Mouse (Mus musculus) thymus, postnatal 0 days (tissue): ENCODE results near the gene Aspscr1. TPM values are rescaled to one million over a fixed set of nuclear protein-coding genes. Genes with fewer than 3 reads are reported as not detected.

ENCODE experiments used
- DNase-seq: peaks from one replicate; pipeline ENCODE4 v3.0.0-alpha.2; 2015; ENCODE audit warnings: low spot score
- polyA plus RNA-seq: library from polyadenylated mRNA; unstranded; fragments of >200 nt; fragmentation: Nextera tagmentation; extraction: Ambion mirVana; gene quantifications from 2 replicates; pipeline ENCODE4 v1.2.1, GENCODE M21; 2015

The Aspscr1 gene
- polyA plus RNA-seq, 1 experiment from 2014 or later = 120 TPM

DNA sequence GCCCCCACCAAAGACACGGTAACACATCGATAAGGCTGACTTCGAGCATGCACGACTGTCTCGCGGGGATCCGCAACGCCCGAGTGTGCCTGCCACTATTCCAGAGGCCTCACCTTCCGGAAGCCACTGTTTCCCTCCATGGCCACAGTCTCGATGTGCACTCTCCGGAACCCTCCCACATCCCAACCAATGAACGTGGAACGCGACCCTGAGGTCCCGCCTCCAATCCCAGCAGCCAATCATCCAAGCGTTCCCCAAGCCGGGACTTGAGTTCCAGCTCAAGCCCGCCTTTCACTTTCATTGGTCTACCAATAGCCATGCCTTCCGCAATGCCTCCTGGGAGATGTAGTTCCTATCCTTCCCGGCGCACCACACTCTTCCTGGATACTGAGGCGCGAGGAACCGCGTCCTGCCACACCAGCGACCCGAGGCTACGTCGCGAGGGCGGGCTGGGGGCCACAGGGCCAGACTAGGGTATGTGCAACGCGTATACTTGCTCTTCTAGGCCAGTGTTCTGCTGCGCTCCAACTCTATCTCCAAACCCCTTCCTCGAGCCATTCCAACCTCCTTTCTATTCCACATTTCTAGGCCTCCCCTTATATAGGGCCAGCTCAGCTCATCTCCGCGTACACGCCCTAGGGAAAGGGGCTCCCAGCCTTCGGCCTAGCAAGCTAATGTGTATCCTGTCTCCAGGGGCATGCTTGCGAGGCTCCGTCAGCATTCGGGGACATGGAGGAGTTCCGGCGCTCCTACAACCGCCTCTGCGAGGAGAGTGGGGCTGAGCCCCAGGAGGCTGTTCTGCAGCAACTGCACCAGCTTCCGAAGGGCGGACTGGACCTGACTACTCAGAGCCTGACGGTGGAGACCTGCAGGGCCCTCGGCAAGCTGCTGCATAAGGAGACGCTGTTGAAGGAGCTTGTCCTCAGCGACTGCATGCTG lies 41.1 kb downstream of the Aspscr1 start, which contains the start of the genes Cenpx and Lrrc45:
Gene Cenpx, minus strand, starts transcription at position 159 of the 939 bp plus-strand sequence.
Gene Lrrc45, plus strand, starts transcription at position 346 of the 939 bp plus-strand sequence.
- peak; percentile 99 for DNase-seq

DNA sequence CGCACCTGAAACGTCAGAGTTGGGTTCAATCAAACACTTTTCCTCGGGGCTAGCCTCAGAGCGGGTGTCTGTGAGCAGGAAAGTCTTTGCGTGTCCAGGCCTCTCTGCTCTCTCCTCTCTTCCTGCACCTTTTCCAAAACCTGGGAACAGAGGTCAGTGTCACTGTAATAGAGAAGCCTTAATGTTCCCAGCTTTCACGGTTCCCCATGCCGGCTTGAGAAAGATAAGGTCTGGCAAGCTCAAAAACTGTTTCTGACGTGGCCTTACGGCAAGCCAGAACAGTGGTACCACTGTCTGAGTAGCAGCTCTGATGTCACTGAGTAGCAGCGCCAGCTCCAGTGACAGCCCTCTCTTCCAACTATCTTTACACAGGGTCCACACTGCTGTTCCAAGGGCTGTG lies 41.8 kb downstream of the Aspscr1 start:
- DNase-seq = no peak

DNA sequence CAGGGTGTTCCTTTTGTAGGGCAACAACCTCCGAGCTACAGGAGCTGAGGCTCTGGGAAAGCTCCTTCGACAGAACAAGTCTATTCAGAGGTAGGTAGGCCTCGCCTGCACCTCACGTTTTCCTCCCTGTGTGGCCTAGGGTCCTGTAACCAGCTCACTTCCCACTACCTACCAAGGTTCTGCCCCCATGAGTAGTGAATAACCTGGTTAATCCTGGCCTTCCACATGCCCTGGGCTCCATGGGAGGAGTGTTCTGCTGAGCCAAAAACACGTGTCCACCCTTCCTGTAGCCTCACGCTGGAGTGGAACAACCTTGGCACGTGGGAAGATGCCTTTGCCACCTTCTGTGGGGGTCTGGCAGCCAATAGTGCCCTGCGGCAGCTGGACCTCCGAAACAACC lies 42.4 kb downstream of the Aspscr1 start:
- no peak for DNase-seq

DNA sequence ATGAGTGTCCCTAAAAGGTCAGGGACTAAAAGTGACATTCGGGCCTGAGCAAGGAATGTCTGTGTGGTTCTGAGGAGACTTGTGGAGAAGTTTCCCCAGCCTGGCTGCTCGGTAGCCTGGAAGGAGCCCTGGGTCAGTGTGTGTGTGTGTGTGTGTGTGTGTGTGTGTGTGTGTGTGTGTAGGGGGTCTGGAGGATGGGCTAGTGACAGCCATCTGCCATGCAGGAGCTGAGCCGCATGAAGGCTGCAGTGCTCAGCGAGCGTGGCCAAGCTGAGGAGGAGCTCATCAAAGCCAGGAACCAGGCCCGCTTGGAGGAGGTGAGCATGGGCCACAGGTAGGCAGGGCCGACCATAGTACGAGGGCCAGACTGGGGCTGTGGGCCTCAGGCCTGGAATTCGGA lies 46.5 kb downstream of the Aspscr1 start:
- DNase-seq = no peak

DNA sequence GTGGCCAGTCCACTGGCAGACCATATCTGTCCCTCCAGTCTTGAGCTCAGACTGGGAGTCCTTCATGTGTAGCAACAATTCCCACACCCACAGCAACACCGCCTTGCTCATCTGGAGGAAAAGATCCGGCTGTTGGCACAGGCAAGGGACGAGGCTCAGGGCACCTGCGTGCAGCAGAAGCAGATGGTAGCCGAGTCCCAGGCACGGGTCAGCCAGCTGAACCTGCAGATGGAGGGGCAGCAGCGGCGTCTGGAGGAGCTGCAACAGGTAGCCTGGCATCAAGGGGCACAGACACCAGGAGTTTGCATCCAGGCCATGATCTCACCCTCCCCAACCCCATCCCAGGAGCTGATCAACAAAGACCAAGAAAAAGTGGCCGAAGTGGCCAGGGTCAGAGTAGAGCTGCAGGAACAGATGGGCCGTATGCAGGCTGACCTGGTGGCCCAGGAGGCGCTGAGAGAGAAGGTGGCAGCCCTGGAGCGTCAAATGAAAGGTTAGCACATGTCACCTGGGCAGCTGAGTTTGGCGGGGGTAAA lies 47.1 kb downstream of the Aspscr1 start:
- DNase-seq = no peak

DNA sequence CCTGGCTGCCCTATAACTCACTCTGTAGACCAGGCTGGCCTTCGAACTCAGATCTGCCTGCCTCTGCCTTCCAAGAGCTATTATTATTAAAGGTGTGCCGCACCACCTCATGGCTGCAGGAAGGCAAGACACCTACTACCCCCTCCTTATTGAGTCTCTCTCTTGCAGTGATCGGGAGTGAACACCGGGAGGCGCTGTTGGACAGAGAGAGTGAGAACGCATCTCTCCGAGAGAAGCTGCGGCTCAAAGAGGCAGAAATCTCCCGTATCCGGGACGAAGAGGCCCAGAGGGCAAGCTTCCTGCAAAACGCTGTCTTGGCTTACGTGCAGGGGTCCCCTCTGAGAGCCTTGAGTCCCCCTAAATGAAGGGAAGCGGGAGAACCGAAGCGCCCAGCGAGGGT lies 47.7 kb downstream of the Aspscr1 start:
- DNase-seq = peak; percentile 93

DNA sequence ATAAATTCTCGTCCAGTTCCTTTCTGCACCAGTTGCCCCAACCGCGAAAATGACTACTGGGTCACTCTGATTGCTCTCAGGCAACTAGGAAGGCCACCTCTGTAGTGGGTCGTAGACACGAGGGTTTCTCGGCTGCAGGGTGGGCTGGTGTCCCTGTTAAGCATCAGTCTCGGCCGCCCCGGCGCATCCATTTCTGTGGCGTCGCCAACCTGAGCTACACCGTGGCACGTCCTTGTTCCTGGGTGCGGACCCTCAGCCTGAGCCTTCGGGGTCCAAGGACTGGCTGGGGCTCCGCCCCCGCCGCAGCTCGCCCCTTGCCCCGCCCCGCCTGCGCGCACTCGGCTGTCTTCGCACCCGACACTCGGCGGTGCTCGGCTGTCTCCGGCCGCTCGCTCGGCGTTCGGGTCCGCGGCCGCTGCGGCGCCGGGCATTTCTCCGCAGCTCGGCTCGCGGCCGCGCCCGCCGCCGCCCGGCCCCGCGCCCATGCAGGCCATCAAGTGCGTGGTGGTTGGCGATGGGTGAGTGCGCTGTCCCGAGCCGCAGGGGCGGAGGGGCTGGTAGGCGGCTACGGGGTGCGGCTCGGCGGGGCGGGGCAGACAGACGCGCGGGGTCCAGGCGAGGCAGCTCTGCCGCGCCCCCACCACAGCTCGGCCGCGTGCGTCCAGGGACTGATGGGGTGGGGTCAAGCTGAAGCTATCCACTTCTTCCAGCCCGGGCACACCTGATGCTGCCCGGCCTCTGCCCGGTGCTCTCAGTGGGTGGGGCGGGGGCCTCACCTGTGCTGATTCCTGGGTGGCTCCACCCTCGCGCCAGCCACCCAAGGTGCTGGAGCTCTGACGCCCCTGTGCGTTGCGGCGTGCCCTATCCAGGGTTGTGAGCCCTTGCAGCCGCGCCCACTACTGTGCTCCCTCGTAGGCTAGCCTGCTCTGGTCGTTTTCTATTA lies 48.6 kb downstream of the Aspscr1 start, which contains the start of gene Rac3:
Gene Rac3, plus strand, starts transcription at position 347 of the 943 bp plus-strand sequence.
- peak; percentile 41 for DNase-seq

DNA sequence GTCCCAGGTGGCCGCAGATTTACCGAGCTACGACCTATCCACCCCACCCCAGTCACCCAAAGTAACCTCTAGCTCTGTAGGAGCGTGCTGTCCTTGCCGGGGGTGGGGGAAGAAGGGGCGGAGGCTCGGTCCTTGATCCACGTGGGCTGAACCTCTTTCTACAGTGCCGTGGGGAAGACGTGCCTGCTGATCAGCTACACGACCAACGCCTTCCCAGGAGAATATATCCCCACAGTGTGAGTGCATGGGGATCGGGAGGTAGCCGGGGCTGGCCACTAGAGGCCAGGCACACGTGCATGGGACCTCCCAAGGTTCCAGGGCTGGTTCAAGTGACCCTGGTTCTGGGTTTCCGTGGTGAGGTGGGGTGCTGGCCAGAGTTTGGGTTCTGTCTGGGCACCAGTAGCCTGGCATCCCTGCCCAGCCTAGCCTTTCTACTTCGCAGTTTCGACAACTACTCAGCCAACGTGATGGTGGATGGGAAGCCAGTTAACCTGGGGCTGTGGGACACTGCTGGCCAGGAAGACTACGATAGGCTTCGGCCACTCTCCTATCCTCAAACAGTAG lies 49.4 kb downstream of the Aspscr1 start:
- no peak for DNase-seq

DNA sequence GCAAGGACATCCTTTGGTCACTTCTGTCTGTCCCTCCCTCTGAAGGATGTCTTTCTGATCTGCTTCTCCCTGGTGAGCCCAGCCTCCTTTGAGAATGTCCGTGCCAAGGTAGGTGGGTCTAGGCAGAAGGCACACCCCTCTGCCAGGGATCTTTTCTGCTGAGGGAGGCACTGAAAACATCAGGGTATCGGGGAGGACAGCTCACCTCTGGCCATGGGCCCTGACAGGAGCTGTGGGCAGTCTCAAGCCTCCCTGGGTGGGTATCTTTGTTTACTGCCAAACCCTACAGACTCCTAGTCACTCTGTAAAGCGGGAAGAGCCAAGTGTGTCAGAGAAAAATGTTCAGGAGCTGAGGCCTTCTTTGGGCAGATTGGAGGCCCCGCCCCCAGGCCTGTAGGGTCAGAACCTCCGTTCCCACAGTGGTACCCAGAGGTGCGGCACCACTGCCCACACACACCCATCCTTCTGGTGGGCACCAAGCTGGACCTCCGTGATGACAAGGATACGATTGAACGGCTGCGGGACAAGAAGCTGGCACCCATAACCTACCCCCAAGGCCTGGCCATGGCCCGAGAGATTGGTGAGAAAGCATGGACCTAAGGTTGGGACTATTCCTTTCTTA lies 50.1 kb downstream of the Aspscr1 start:
- DNase-seq = no peak

DNA sequence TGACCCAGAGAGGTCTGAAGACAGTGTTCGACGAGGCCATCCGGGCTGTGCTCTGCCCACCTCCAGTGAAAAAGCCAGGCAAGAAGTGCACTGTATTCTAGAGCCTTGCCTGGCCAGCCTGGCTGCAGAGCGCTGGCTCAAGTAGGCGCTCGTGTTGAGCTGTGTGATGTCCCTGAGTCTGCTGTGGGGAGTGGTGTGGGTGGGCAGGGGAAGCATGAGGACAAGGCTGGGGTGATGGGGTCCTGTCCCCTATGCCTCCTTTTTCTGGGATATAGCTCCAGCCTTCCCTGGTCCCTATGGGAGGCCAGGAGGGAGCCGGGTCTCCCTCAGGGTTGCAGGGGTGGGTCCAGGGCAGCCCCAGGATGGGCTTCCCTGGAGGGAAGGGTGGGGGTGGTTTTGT lies 50.7 kb downstream of the Aspscr1 start:
- no peak for DNase-seq

DNA sequence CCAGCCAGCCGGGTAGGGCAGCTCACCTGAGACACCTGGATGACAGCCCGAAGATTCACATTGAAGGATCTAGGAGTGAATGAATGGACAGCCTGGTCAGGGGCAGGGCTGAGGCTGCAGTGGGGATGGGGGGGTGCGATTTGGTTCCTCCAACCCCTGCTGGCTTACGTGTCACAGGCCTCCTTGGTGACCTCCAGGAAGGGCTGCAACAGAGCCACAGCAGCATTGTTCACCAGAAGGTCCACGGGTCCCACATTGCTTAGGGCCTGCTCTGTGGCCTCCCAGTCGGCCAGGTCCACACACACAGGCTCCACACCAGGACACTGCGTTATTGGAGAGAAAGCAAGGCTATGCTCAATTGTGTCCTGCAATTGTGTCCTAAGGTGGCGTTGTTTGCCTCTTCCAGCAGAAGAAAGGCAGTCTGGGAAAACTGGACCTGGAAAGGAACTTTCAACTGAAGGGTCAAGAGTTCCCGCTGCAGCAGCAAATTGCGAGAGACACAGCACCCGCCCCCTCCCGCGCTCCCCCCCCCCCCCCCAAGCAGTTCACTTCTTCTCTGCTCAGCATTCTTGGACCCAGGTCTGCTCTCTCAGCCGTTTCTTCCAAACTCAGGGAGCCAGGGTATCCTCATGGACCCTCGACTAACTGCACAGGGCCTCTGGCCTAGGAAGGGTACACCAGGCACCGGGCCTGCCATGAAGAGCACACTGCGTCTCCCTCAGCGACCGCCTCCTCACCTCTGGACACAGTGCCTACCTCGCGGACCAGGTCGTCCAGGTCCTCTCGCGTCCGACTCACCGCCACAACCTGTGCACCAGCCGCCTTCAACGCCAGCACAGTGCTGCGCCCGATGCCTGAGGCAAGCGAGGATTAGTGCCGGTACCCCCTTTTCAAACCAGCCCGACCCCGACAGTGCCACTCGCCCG lies 53.7 kb downstream of the Aspscr1 start:
- DNase-seq = no peak

DNA sequence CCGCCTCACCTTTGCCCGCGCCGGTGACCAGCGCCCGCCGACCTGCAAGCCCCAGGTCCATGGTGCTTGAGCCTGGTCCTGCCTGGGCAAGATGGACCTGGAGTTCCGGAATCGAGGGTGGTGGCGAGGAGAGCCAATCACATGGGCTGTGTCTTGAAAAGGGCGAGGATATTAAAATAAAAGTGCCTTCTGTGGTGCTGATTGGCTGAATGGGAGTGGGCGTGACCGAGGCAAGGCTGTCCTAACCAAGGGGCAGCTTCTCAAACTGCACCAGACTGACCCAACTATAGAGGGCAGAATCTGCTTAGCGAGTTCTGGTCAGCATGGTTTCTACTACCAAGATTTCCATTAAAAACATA lies 54.4 kb downstream of the Aspscr1 start, which contains the start of gene Dcxr:
Gene Dcxr, minus strand, starts transcription at position 113 of the 359 bp plus-strand sequence.
- DNase-seq = peak; percentile 21

DNA sequence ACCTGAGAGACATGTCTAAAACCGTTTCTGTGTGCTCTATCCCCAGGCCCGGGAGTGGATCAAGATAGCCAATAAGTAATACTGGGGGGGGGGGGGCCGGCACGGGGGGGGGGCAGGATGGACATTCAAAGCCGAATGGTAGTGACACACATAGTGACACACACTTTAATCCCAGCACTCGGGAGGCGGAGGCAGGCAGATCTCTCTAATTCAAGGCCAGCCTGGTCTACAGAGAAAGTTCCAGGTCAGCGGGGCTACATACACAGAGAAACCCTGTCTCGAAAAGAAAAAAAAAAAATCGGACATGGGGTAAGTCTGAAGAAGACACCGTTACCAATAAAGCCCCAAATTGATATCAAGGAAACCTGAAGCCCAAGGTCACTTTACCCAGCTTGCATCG lies 54.8 kb downstream of the Aspscr1 start:
- no peak for DNase-seq

DNA sequence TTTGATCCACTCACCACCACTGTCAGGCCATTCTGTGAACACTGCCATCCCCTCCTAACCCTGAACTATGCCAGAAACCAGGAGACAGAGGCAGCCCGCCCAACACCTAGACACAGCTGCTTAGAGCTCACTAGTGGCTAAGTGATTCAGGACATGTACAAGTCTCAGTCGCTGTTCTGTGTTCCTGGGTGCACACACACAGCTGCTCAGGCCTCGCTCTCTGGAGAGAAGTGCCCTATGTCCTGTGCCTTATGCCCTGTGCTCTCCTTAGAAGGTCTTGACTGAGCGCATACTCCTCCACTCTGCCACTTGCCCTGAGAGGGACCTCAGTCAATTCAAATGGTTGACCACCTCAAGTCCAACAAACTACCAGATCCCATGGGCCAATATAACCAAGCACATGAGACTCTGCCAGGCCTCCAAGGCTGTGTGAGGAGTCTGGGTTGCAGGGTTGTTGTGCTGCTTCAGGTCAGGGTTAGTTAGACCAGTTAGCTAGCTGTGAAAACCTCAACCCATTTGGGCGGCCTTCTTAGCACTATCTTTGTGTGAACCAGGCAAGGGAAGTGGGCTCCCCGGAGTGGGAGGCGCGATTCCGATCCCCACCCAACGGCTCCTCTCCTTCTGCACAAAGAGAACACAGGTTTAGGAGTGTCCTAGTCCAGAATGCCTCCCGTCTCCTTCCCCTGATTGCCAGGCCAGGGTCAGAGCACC lies 55.9 kb downstream of the Aspscr1 start:
- no peak for DNase-seq

DNA sequence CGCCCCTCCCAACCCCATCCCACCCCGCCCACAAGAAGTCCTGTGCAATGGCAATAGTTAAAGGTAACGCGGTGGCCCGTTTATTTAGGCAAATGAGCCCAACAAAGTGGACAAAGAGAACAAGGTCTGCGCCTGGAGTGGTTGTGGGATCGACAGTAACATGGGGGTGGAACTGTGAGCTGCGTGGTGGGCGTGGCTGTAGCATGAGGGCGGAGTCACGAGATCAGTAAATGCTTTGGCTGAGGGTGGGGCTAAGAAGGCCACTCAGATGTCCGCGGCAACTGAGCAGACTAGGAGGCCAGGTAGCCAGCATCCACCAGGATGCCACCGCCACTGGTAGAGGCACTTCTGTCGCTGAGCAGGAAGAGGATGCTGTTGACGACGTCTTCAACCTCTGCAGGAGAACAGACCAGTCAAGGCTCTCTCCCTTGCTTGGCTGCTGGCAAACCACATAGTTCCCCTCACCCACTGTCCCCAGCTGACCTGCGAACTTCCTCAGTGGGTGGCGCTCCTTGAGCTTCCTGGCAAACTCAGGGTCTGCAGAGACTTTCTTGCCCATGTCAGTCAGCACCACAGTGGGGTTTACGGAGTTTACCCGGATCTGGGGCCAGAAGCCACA lies 56.8 kb downstream of the Aspscr1 start:
- peak; percentile 24 for DNase-seq

DNA sequence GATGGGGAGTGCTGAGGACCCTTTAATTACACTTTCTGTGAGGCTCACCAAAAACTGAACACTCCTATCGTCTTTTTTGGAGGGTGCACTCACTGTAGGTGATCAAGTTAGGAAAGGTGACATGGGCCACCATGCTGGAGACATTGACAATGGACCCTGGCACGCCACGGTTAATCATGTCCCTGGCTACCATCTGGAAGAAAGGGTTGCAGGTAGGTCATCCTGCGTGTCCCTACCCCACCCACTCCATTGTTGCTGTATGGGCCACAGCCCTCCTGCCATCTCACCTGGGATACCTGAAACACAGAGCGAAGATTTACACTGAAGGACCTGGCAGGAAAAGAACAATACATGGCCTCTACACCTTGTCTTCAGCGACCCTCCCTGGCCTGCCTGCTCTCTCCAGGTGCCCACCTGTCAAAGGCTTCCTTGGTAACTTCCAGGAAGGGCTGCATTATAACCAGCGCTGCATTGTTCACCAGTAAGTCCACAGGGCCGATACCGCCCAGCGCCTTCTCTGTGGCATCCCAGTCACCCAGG lies 57.6 kb downstream of the Aspscr1 start:
- DNase-seq = no peak

DNA sequence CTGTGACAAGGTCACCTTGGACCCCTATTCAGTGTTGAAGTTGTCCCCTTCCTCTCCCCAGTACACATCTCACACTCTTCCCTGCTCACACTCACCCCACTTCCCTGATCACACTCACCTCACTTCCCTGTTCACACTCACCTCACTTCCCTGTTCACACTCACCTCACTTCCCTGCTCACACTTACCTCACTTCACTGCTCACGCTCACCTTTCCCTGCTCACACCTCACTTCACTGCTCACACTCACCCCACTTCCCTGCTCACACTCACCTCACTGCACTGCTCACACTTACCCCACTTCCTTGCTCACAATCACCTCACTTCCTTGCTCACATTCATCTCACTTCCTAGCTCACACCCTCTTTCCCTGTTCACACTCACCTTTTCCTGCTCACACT lies 58.6 kb downstream of the Aspscr1 start:
- no peak for DNase-seq
